Mouse (Mus musculus): Measurements from ENCODE around the gene Ube2cbp.

Ube2cbp gene

GRCm38 (mm10) chr9:86464151-86465105 lies at the start of gene Ube2cbp:
TSS of gene Ube2cbp (minus strand) at chr9:86464950.
- in situ Hi-C loops (cut with MboI; ENCODE audit: low pct_unique_long_range_greater_than_20kb in 1 of 2, low sequenced_read_pairs in 2 of 2, unreplicated experiment in 1 of 2): loop anchor here (5.0 to 25.0 kb wide), 2 partner anchors 108 to 677 kb away; partner anchors contain the start of genes Pgm3 (in 2 of the 2) and Rwdd2a (in 2 of the 2)

GRCm38 (mm10) chr9:86514390-86514789 lies 49.6 kb upstream of the Ube2cbp start:
- in situ Hi-C loops (cut with MboI; ENCODE audit: low pct_unique_long_range_greater_than_20kb in 1 of 2, low sequenced_read_pairs in 2 of 2, unreplicated experiment in 1 of 2): no loop called here

- in situ Hi-C loops (cut with MboI; ENCODE audit: low pct_unique_long_range_greater_than_20kb in 1 of 2, low sequenced_read_pairs in 2 of 2, unreplicated experiment in 1 of 2): no loop called here
Observed at GRCm38 (mm10) chr9:86513733-86514132, 49.0 kb upstream of the Ube2cbp start.

- in situ Hi-C loops (cut with MboI; ENCODE audit: low pct_unique_long_range_greater_than_20kb in 1 of 2, low sequenced_read_pairs in 2 of 2, unreplicated experiment in 1 of 2): no loop called here
Observed at GRCm38 (mm10) chr9:86507437-86507836, 42.7 kb upstream of the Ube2cbp start.

- in situ Hi-C loops (cut with MboI; ENCODE audit: low pct_unique_long_range_greater_than_20kb in 1 of 2, low sequenced_read_pairs in 2 of 2, unreplicated experiment in 1 of 2): no loop called here
Observed at GRCm38 (mm10) chr9:86499083-86499482, 34.3 kb upstream of the Ube2cbp start.

GRCm38 (mm10) chr9:86496261-86496660 lies 31.5 kb upstream of the Ube2cbp start:
- in situ Hi-C loops (cut with MboI; ENCODE audit: low pct_unique_long_range_greater_than_20kb in 1 of 2, low sequenced_read_pairs in 2 of 2, unreplicated experiment in 1 of 2): no loop called here

DNA sequence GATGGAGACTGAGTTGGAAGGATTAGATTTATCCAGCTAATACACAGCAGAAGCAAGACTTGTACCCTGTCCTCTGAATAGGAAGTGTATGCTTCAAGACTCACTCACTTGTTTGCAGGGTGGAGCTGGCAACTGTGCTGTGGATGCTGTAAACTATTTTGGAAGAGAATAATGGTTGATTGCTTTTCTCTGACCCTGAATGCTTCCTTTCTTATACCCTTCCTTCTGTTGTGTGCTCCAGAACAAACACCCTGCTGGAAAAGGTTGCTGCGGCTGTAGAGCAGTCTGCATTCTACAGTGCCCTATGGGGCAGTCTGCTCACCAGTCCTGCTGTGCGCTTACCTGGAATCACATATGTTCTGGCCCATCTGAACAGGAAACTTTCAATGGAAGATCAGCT lies 27.0 kb upstream of the Ube2cbp start:
- in situ Hi-C loops (cut with MboI; ENCODE audit: low pct_unique_long_range_greater_than_20kb in 1 of 2, low sequenced_read_pairs in 2 of 2, unreplicated experiment in 1 of 2): no loop called here

- in situ Hi-C loops (cut with MboI; ENCODE audit: low pct_unique_long_range_greater_than_20kb in 1 of 2, low sequenced_read_pairs in 2 of 2, unreplicated experiment in 1 of 2): no loop called here
Observed at GRCm38 (mm10) chr9:86482236-86482635, 17.5 kb upstream of the Ube2cbp start.

GRCm38 (mm10) chr9:86478414-86479093 lies 13.8 kb upstream of the Ube2cbp start:
- in situ Hi-C loops (cut with MboI; ENCODE audit: low pct_unique_long_range_greater_than_20kb in 1 of 2, low sequenced_read_pairs in 2 of 2, unreplicated experiment in 1 of 2): no loop called here

DNA sequence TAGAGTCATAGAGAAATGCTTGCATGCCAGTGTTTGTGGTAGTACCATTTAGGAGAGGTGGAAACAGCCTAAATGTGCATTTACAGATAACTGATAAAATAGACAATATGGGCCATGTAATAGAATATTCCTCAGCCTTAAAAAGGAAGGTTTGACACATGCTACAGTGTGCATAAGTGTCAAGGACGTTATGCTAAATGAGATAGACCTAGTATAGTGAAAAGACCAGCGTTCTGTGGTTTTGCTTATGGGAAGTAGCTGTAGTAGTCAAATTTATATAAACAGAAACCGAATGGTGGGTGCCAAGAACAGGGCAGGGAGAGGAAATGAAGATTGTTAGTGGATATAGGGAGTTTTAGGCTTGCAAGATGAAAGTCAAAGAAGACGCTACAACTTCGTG lies 12.0 kb upstream of the Ube2cbp start:
- in situ Hi-C loops (cut with MboI; ENCODE audit: low pct_unique_long_range_greater_than_20kb in 1 of 2, low sequenced_read_pairs in 2 of 2, unreplicated experiment in 1 of 2): no loop called here

GRCm38 (mm10) chr9:86475956-86476355 lies 11.2 kb upstream of the Ube2cbp start:
- in situ Hi-C loops (cut with MboI; ENCODE audit: low pct_unique_long_range_greater_than_20kb in 1 of 2, low sequenced_read_pairs in 2 of 2, unreplicated experiment in 1 of 2): no loop called here

- in situ Hi-C loops (cut with MboI; ENCODE audit: low pct_unique_long_range_greater_than_20kb in 1 of 2, low sequenced_read_pairs in 2 of 2, unreplicated experiment in 1 of 2): loop anchor here (5.0 to 25.0 kb wide), 2 partner anchors 105 to 680 kb away; partner anchors contain the start of genes Pgm3 (in 2 of the 2) and Rwdd2a (in 2 of the 2)
Observed at GRCm38 (mm10) chr9:86466990-86467870, 2.5 kb upstream of the Ube2cbp start, which contains the start of gene Dop1a. TSS of gene Dop1a (plus strand) at chr9:86467154.

GRCm38 (mm10) chr9:86453626-86454025 lies 11.1 kb downstream of the Ube2cbp start:
- in situ Hi-C loops (cut with MboI; ENCODE audit: low pct_unique_long_range_greater_than_20kb in 1 of 2, low sequenced_read_pairs in 2 of 2, unreplicated experiment in 1 of 2): loop anchor here in 1 of 2 experiments (25.0 kb wide), 1 partner anchor 666 kb away; no protein-coding TSS in a partner anchor

- in situ Hi-C loops (cut with MboI; ENCODE audit: low pct_unique_long_range_greater_than_20kb in 1 of 2, low sequenced_read_pairs in 2 of 2, unreplicated experiment in 1 of 2): loop anchor here in 1 of 2 experiments (25.0 kb wide), 1 partner anchor 664 kb away; no protein-coding TSS in a partner anchor
Observed at GRCm38 (mm10) chr9:86451617-86452016, 13.1 kb downstream of the Ube2cbp start.

DNA sequence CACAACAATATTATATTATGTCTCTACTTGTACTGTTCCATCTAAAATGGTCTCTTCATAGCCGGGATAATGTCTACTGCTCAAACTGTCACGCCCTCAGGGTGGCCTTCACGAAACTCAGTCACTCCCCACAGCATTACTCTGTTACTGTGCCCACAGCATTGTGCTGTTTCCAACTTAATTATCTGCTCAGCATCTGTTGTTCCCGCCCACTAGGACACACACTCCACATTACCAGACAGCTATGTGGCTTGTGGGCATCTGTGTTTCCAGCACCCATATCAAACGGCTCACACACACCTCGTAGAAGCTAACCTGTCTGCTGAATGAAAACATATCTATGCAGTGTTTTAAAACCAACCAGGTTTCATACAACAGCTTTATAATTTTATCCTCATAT lies 13.7 kb downstream of the Ube2cbp start:
- in situ Hi-C loops (cut with MboI; ENCODE audit: low pct_unique_long_range_greater_than_20kb in 1 of 2, low sequenced_read_pairs in 2 of 2, unreplicated experiment in 1 of 2): loop anchor here in 1 of 2 experiments (25.0 kb wide), 1 partner anchor 664 kb away; no protein-coding TSS in a partner anchor

GRCm38 (mm10) chr9:86449581-86449980 lies 15.2 kb downstream of the Ube2cbp start:
- in situ Hi-C loops (cut with MboI; ENCODE audit: low pct_unique_long_range_greater_than_20kb in 1 of 2, low sequenced_read_pairs in 2 of 2, unreplicated experiment in 1 of 2): loop anchor here in 1 of 2 experiments (10.0 kb wide), 1 partner anchor 675 kb away; no protein-coding TSS in a partner anchor

GRCm38 (mm10) chr9:86447431-86447830 lies 17.3 kb downstream of the Ube2cbp start:
- in situ Hi-C loops (cut with MboI; ENCODE audit: low pct_unique_long_range_greater_than_20kb in 1 of 2, low sequenced_read_pairs in 2 of 2, unreplicated experiment in 1 of 2): loop anchor here in 1 of 2 experiments (10.0 kb wide), 1 partner anchor 673 kb away; no protein-coding TSS in a partner anchor

DNA sequence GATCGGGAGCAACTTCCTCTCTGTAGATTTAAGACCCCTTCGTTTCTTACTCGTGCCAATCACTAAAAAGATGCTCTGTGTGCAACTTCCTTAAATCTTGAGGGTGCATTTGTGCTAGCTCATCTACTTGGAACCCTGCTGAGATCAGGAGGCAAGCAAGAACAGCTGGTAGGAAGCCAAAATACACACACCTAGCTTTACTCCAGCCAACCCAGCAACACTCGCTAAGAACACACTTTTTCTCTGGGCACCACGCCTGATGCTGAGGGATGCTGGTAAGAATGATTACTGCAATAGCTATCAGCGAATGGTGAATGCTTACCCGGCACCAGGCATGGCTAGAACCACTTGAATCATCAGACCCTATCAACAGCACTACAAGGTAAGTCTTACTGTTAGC lies 17.9 kb downstream of the Ube2cbp start:
- in situ Hi-C loops (cut with MboI; ENCODE audit: low pct_unique_long_range_greater_than_20kb in 1 of 2, low sequenced_read_pairs in 2 of 2, unreplicated experiment in 1 of 2): loop anchor here in 1 of 2 experiments (10.0 kb wide), 1 partner anchor 672 kb away; no protein-coding TSS in a partner anchor

All from mouse embryonic stem cell (cell line).